Mouse (Mus musculus) liver, embryonic 16.5 days (tissue): ENCODE data around the gene 2610001J05Rik. TPM values are rescaled to one million over a fixed set of nuclear protein-coding genes. Genes with fewer than 3 reads are reported as not detected.
A peak's percentile ranks its signal among the peaks of the same experiment; 100 is the strongest.

Experiments
- ATAC-seq: fragments of 200-750 bp; cut with Nextera tagmentation; 2 replicates; pipeline ENCODE4 v1.8.0; 2017; ENCODE audit warnings: low read depth, mild to moderate bottlenecking, moderate number of reproducible peaks, moderate library complexity
- H3K27ac ChIP-seq: fragments of 300-500 bp; sonication (generic); 2 replicates; pipeline ENCODE4 v1.5.1; 2014; ENCODE audit warnings: mild to moderate bottlenecking, low read length
- H3K27me3 ChIP-seq: fragments of 300-500 bp; sonication (generic); 2 replicates; pipeline ENCODE4 v1.6.1; 2014; ENCODE audit warnings: low read depth, low read length, mixed read lengths; ENCODE audit not compliant: control insufficient read depth, insufficient read depth
- H3K36me3 ChIP-seq: fragments of 300-500 bp; sonication (generic); 2 replicates; pipeline ENCODE4 v1.6.1; 2014; ENCODE audit warnings: mild to moderate bottlenecking; ENCODE audit not compliant: control insufficient read depth, insufficient read depth
- H3K4me1 ChIP-seq: fragments of 300-500 bp; sonication (generic); 2 replicates; pipeline ENCODE4 v1.6.1; 2014; ENCODE audit warnings: low read depth, low read length, mixed read lengths; ENCODE audit not compliant: control insufficient read depth
- H3K4me2 ChIP-seq: fragments of 300-500 bp; sonication (generic); 2 replicates; pipeline ENCODE4 v1.6.1; 2014; ENCODE audit warnings: low read depth, low read length, mixed read lengths
- H3K4me3 ChIP-seq: fragments of 300-500 bp; sonication (generic); 2 replicates; pipeline ENCODE4 v1.5.1; 2014; ENCODE audit warnings: low read depth, mild to moderate bottlenecking, low read length
- H3K9ac ChIP-seq: fragments of 300-500 bp; sonication (generic); 2 replicates; pipeline ENCODE4 v1.6.1; 2014; ENCODE audit warnings: low read depth, low read length
- H3K9me3 ChIP-seq: fragments of 300-500 bp; sonication (generic); replicated peaks from 2 replicates; pipeline ENCODE4 v1.6.1; 2016; ENCODE audit warnings: low read length; ENCODE audit not compliant: control insufficient read depth
- WGBS: fragments of 180-500 bp; shearing (Covaris S2); extraction: QIAGEN DNeasy Blood & Tissue Kit; methylation state at CpG from one replicate; pipeline ENCODE4 v1.1.7; 2014; ENCODE audit not compliant: insufficient replicate concordance; 5-methylcytosine and 5-hydroxymethylcytosine counted together
- polyA plus RNA-seq: library from polyadenylated mRNA; unstranded; fragments of >200 nt; fragmentation: Nextera tagmentation; extraction: Ambion mirVana; gene quantifications from 2 replicates; pipeline ENCODE4 v1.2.1, GENCODE M21; 2015

2610001J05Rik gene
- 33.5 and 37.7 TPM in 2 replicates for polyA plus RNA-seq

GRCm38 (mm10) chr6:13870919-13871624, at the start of gene 2610001J05Rik:
Gene 2610001J05Rik, minus strand, starts transcription at chr6:13871518.
- H3K36me3 ChIP-seq: no peaks in the 10 kb centered on the region
- peak within 1 kb of the TSS; percentile 77 for H3K4me3 ChIP-seq
- no peaks in the 10 kb centered on the region for H3K9me3 ChIP-seq
- H3K27ac ChIP-seq: peak within 1 kb of the TSS; percentile 79
- peaks cover 2% of the 10 kb centered on the region for H3K4me1 ChIP-seq
- peak within 1 kb of the TSS; percentile 64 for H3K4me2 ChIP-seq
- H3K27me3 ChIP-seq: no peaks in the 10 kb centered on the region
- WGBS: under 1% methylated on average over 19 of the region's 19 CpGs
- peak; percentile 100 for ATAC-seq
- peak within 1 kb of the TSS; percentile 71 for H3K9ac ChIP-seq

- Histone ChIP-seq H3K4me3 (no peak overlapping the region), H3K27ac (no peak overlapping the region), H3K36me3 (no peaks in the 10 kb centered on the region), H3K4me2 (no peak overlapping the region), H3K4me1 (no peaks in the 10 kb centered on the region), H3K9ac (no peak overlapping the region), H3K27me3 (no peaks in the 10 kb centered on the region), H3K9me3 (no peaks in the 10 kb centered on the region)
- no peak for ATAC-seq
- WGBS: 59% methylated on average over 10 of the region's 10 CpGs
These were observed 38.6 kb upstream of the 2610001J05Rik start for GRCm38 (mm10) chr6:13909762-13910537.

- Histone ChIP-seq H3K4me2 (no peak overlapping the region), H3K27me3 (no peaks in the 10 kb centered on the region), H3K27ac (no peak overlapping the region), H3K9me3 (no peaks in the 10 kb centered on the region), H3K36me3 (no peaks in the 10 kb centered on the region), H3K4me3 (no peak overlapping the region), H3K4me1 (no peaks in the 10 kb centered on the region), H3K9ac (no peak overlapping the region)
- ATAC-seq: no peak
- 49% methylated on average over 5 of the region's 5 CpGs for WGBS
These were observed 31.8 kb upstream of the 2610001J05Rik start for GRCm38 (mm10) chr6:13902941-13903627.

GRCm38 (mm10) chr6:13884877-13885592, 13.7 kb upstream of the 2610001J05Rik start:
- H3K9ac ChIP-seq: no peak overlapping the region
- ATAC-seq: no peak
- no peaks in the 10 kb centered on the region for H3K9me3 ChIP-seq
- no peak overlapping the region for H3K4me2 ChIP-seq
- no peaks in the 10 kb centered on the region for H3K36me3 ChIP-seq
- WGBS: 63% methylated on average over 3 of the region's 3 CpGs
- no peaks in the 10 kb centered on the region for H3K4me1 ChIP-seq
- H3K27ac ChIP-seq: no peak overlapping the region
- no peaks in the 10 kb centered on the region for H3K27me3 ChIP-seq
- no peak overlapping the region for H3K4me3 ChIP-seq

- H3K27me3 ChIP-seq: no peaks in the 10 kb centered on the region
- no peak overlapping the region for H3K9ac ChIP-seq
- no peaks in the 10 kb centered on the region for H3K36me3 ChIP-seq
- no peak for ATAC-seq
- H3K4me1 ChIP-seq: no peaks in the 10 kb centered on the region
- no peaks in the 10 kb centered on the region for H3K9me3 ChIP-seq
- H3K4me2 ChIP-seq: no peak overlapping the region
- H3K4me3 ChIP-seq: no peak overlapping the region
- no peak overlapping the region for H3K27ac ChIP-seq
These were observed 11.6 kb upstream of the 2610001J05Rik start for GRCm38 (mm10) chr6:13882919-13883318.

- Histone ChIP-seq H3K27ac (no peak overlapping the region), H3K4me3 (no peak overlapping the region), H3K27me3 (no peaks in the 10 kb centered on the region), H3K4me2 (no peak overlapping the region), H3K36me3 (no peaks in the 10 kb centered on the region), H3K9ac (no peak overlapping the region), H3K9me3 (no peaks in the 10 kb centered on the region), H3K4me1 (peaks cover 2% of the 10 kb centered on the region)
- 53% methylated on average over 2 of the region's 2 CpGs for WGBS
- ATAC-seq: no peak
These were observed 2.6 kb upstream of the 2610001J05Rik start for GRCm38 (mm10) chr6:13873959-13874358.

GRCm38 (mm10) chr6:13872076-13872475, 758 bp upstream of the 2610001J05Rik start:
- H3K4me3 ChIP-seq: peak overlapping the region; percentile 77

GRCm38 (mm10) chr6:13871625-13871958, 274 bp upstream of the 2610001J05Rik start:
- Histone ChIP-seq H3K4me3 (peak overlapping the region; percentile 77), H3K4me1 (peaks cover 2% of the 10 kb centered on the region), H3K9me3 (no peaks in the 10 kb centered on the region), H3K36me3 (no peaks in the 10 kb centered on the region), H3K27ac (peak overlapping the region; percentile 47), H3K27me3 (no peaks in the 10 kb centered on the region), H3K4me2 (peak overlapping the region; percentile 64), H3K9ac (peak overlapping the region; percentile 62)
- 0% methylated on average over 7 of the region's 7 CpGs for WGBS
- ATAC-seq: peak; percentile 51

More at GRCm38 (mm10) chr6:13872076-13872475, 758 bp upstream of the 2610001J05Rik start:
- H3K9me3 ChIP-seq: no peaks in the 10 kb centered on the region
- no peaks in the 10 kb centered on the region for H3K27me3 ChIP-seq
- no peak overlapping the region for H3K27ac ChIP-seq
- no peaks in the 10 kb centered on the region for H3K36me3 ChIP-seq
- H3K4me1 ChIP-seq: peaks cover 2% of the 10 kb centered on the region
- H3K4me2 ChIP-seq: peak overlapping the region; percentile 64
- peak overlapping the region; percentile 16; the same call in 1 of the 2 replicates for H3K9ac ChIP-seq
- ATAC-seq: no peak
- WGBS: 23% methylated on average over 7 of the region's 7 CpGs
